Mouse (Mus musculus) E14TG2a.4 (cell line): ENCODE measurements around the gene Atxn7.

ENCODE experiments used
- H3K27me3 ChIP-seq: 2 replicates; pipeline ENCODE4 v1.6.1; 2014; ENCODE audit warnings: low read length, control low read depth; ENCODE audit not compliant: insufficient read depth
- H3K36me3 ChIP-seq: 2 replicates; pipeline ENCODE4 v1.6.1; 2014; ENCODE audit warnings: low read length, control low read depth; ENCODE audit not compliant: insufficient read depth
- H3K4me1 ChIP-seq: replicated peaks from 2 replicates; pipeline ENCODE4 v1.6.1; 2014; ENCODE audit warnings: low read depth, low read length, control low read depth
- H3K4me3 ChIP-seq: replicated peaks from 2 replicates; pipeline ENCODE4 v1.5.1; 2014; ENCODE audit warnings: mild to moderate bottlenecking, low read length
- H3K9me3 ChIP-seq: 2 replicates; pipeline ENCODE4 v1.6.1; 2014; ENCODE audit warnings: low read length, control low read depth
- CTCF ChIP-seq: conservative IDR thresholded peaks from 2 replicates; pipeline ENCODE4 v1.5.1; 2014; ENCODE audit warnings: low read length
- NANOG ChIP-seq: IDR thresholded peaks from 2 replicates; pipeline ENCODE4 v1.6.1; 2014; ENCODE audit warnings: borderline replicate concordance, low read length, mixed read lengths
- POU5F1 ChIP-seq: IDR thresholded peaks from 2 replicates; pipeline ENCODE4 v1.6.1; 2014; ENCODE audit warnings: low read length, borderline replicate concordance

The Atxn7 gene

GRCm38 (mm10) chr14:14064486-14065141 lies 103.4 kb downstream of the Atxn7 start:
- H3K4me1 ChIP-seq = peaks cover 38% of the 10 kb centered on the region
- H3K27me3 ChIP-seq = no peaks in the 10 kb centered on the region
- no peaks in the 10 kb centered on the region for H3K9me3 ChIP-seq
- no peak overlapping the region for H3K4me3 ChIP-seq
- H3K36me3 ChIP-seq = no peaks in the 10 kb centered on the region
- TF ChIP-seq POU5F1 (no peak), CTCF (no peak), NANOG (no peak)

DNA sequence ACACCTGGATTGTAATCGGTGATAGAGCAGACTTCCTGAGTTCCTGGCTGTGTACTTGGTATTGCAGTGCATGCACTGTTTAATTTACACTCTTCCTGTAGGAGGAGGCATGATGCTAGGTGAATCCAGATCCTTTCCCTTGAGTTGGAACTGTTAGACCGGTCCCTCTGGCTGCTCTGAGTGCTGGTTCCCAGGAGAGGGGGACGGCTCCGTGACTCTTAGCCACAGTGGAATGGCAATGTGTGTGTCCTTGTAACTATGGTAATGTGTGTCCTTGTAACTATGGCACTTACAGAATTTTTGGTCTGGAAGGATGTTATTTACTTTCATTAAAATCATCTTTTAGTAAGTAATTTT lies 103.9 kb downstream of the Atxn7 start:
- Histone ChIP-seq H3K4me3 (no peak overlapping the region), H3K27me3 (no peaks in the 10 kb centered on the region), H3K9me3 (no peaks in the 10 kb centered on the region), H3K36me3 (no peaks in the 10 kb centered on the region), H3K4me1 (peaks cover 34% of the 10 kb centered on the region)
- TF ChIP-seq POU5F1 = no peak
- no peak for TF ChIP-seq NANOG
- no peak for TF ChIP-seq CTCF

GRCm38 (mm10) chr14:14066241-14066640 lies 105.0 kb downstream of the Atxn7 start:
- H3K4me1 ChIP-seq = peaks cover 37% of the 10 kb centered on the region
- TF ChIP-seq POU5F1 (no peak), NANOG (no peak), CTCF (no peak)
- no peak overlapping the region for H3K4me3 ChIP-seq
- H3K27me3 ChIP-seq = no peaks in the 10 kb centered on the region
- no peaks in the 10 kb centered on the region for H3K36me3 ChIP-seq
- no peaks in the 10 kb centered on the region for H3K9me3 ChIP-seq

DNA sequence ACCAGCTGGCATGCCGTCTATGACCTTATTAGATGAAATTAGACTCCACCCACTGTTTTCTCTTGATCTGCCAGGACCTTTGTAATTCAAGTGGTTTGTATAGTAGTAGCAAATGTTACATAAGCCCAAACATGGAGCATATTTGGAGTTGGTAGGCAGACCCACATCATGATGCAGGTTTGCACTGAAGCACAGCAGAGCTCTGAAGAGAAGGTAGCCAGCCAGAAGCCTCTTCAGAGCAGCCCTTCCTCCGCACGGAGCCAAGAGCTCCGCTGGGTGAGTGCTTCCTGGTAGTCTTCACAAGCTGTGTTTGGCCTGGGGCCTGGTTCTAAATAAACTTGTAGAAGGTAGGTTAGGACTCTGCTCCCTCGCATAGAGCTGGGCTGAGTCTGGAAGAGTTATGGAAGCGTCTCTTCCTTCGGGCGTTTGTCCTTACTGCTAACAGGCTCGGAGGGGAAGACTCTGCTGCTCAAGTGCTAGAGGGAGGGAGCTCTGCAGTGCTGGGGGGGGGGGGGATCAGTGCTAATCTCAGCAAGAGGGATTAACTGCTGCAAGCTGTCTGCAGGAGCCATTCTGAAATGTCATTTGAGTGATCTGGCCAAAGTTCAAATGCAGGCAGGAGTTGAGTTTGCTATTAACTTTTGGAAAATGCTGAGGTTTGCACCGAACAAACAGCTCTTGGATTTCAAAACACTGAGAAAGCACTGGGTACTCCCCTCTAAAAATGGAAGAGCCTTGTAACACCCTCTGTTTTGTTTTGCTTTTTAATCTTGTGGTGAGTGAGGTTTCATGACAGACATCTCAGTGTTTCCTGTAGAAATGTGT lies 106.6 kb downstream of the Atxn7 start:
- H3K9me3 ChIP-seq = no peaks in the 10 kb centered on the region
- TF ChIP-seq NANOG = no peak
- TF ChIP-seq POU5F1 = no peak
- TF ChIP-seq CTCF = no peak
- H3K27me3 ChIP-seq = no peaks in the 10 kb centered on the region
- H3K4me3 ChIP-seq = peak overlapping the region; percentile 60
- no peaks in the 10 kb centered on the region for H3K36me3 ChIP-seq
- peaks cover 26% of the 10 kb centered on the region for H3K4me1 ChIP-seq

DNA sequence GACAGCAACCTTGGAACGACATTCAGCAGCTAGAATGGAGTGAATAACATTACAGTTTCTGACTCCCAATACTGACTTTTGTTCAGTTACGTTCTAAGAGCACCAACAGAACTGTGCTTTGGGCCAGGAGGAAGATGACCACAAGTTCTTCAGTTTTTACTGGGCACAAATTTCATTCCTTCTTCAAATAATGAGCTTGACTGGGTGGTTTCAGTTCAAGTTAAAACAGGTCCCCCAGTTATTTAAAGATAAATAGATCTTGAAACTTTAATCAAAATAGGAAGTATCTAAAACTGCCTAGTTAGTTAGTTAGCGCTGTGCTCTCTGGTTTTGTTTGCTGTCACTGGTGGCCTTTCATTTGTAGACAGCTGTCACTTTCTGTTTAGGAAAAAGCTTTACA lies 107.3 kb downstream of the Atxn7 start:
- Histone ChIP-seq H3K4me3 (no peak overlapping the region), H3K27me3 (no peaks in the 10 kb centered on the region), H3K9me3 (no peaks in the 10 kb centered on the region), H3K4me1 (peaks cover 19% of the 10 kb centered on the region), H3K36me3 (no peaks in the 10 kb centered on the region)
- TF ChIP-seq CTCF (no peak), POU5F1 (no peak), NANOG (no peak)

- Histone ChIP-seq H3K4me1 (peaks cover 11% of the 10 kb centered on the region), H3K9me3 (no peaks in the 10 kb centered on the region), H3K4me3 (no peak overlapping the region), H3K27me3 (no peaks in the 10 kb centered on the region), H3K36me3 (no peaks in the 10 kb centered on the region)
- TF ChIP-seq NANOG (no peak), POU5F1 (no peak), CTCF (no peak)
Observed at GRCm38 (mm10) chr14:14070541-14071315, 109.5 kb downstream of the Atxn7 start.

GRCm38 (mm10) chr14:14071456-14071855 lies 110.2 kb downstream of the Atxn7 start:
- Histone ChIP-seq H3K4me3 (no peak overlapping the region), H3K27me3 (no peaks in the 10 kb centered on the region)
- no peak for TF ChIP-seq NANOG
- TF ChIP-seq CTCF = no peak
- no peak for TF ChIP-seq POU5F1

GRCm38 (mm10) chr14:14080604-14081194 lies 119.5 kb downstream of the Atxn7 start:
- Histone ChIP-seq H3K4me3 (no peak overlapping the region), H3K9me3 (peaks cover 3% of the 10 kb centered on the region; the same call in 1 of the 2 replicates), H3K27me3 (no peaks in the 10 kb centered on the region), H3K36me3 (no peaks in the 10 kb centered on the region), H3K4me1 (no peaks in the 10 kb centered on the region)
- TF ChIP-seq POU5F1 = no peak
- no peak for TF ChIP-seq NANOG
- no peak for TF ChIP-seq CTCF

More at GRCm38 (mm10) chr14:14071456-14071855, 110.2 kb downstream of the Atxn7 start:
- Histone ChIP-seq H3K9me3 (no peaks in the 10 kb centered on the region), H3K4me1 (peaks cover 11% of the 10 kb centered on the region), H3K36me3 (no peaks in the 10 kb centered on the region)
